Mouse (Mus musculus) brain, embryonic 14.5 days (tissue): ENCODE results near the gene Ap1b1.
A peak's percentile ranks its signal among the peaks of the same experiment; 100 is the strongest.

Source experiments
- CTCF ChIP-seq: fragments of 200-500 bp; IDR thresholded peaks from 2 replicates; pipeline ENCODE4 v1.5.1; 2012; ENCODE audit warnings: inconsistent platforms, mild to moderate bottlenecking, moderate library complexity, borderline replicate concordance; ENCODE audit not compliant: insufficient read depth, insufficient read length; ENCODE audit errors: extremely low read depth
- POLR2A ChIP-seq: fragments of 200-500 bp; IDR thresholded peaks from 2 replicates; pipeline ENCODE4 v1.6.1; 2012; ENCODE audit warnings: mild to moderate bottlenecking, inconsistent platforms, borderline replicate concordance; ENCODE audit not compliant: poor library complexity, insufficient read depth, insufficient read length, severe bottlenecking; ENCODE audit errors: extremely low read depth

DNA sequence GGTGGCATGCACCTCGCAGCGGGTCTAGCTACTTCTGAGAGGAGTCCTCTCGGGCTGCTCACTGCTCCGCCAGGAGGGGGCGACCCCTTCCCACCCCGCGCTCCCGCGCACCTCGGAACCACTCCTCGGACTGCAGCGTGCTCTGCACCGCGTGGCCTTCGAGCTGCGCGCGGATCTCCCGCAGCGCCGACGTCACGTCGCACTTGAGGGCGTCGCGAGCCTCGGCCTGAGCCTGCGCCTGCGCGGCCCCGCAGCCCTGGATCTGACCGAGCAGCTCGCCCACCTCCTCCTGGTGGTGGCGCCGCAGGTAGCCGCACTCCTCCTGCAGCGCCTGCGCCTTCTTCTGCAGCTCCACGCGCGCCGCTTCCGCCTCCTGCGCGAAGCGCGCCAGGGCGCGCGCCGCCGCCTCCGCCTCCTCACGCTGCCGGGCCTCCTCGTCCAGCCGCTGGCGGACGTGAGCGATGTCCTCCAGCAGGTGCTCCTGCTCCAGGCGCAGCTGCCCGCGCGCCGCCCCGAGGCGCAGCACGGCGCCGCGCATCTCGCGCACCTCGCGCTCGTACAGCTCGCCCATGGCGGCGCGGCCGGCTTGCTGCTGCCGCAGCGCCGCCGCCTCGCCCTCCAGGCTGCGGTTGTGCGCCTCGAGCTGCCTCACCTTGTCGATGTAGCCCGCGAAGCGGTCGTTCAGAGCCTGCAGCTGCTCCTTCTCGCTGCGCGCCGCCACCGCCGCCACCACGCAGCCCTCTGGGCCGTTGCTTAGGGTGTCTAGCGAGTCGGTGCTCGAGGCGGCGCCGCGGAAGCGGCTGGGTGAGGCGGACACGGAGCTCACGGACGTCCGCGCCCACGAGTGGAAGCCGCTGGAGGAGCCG, 39.4 kb upstream of the Ap1b1 start:
- 0 out of 2 replicates have a peak, but pooled peaks have one; percentile 18 for TF ChIP-seq CTCF
- peak; percentile 46; the same call in 1 of the 2 replicates for TF ChIP-seq POLR2A
